Mouse (Mus musculus): ENCODE measurements around the gene Rxfp4.
"Not testable (repeated sequence)": the region's sequence is repeated elsewhere in the genome, so short reads cannot be mapped to it uniquely, and the experiment has no call there.

Rxfp4 gene

DNA sequence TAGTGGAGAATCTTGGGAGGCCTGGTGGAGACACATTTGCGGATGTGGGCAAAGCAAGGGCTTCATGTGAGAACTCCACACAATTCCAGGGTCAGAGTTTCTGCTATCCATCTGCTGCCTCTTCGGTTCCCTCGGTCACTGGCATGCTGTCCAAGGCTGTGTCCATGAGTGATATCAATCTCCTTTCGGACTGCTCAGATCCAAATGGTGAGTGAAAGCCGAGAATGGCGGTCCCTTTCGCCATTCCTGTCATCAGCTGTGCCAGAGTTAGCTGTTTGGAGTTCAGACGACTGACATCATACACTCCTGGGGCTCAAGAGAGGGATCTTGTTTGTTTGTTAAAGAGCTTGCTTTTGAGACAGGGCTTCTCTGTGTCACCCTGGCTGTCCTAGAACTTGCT lies 38.5 kb downstream of the Rxfp4 start:
- no peak for DNase-seq (ENCODE audit: low spot score in 2 of 2)

DNA sequence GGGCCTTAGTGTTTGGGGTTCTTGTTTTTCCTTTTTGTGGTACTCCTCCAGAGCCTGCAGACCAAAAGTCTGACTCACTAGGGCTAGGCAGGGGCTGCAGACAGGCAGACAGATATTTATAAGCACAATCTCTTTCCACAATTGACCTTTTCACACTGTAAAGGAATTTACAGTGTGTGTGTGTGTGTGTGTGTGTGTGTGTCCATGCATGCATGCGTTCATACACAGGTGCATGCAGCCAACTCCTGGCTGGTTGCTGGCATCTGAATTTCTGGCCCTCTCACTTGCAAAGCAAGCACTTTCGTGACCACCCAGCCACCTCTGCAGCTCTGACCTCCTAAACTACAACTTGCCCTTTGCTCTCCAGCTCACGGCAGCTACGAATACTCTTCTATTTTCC lies 43.9 kb downstream of the Rxfp4 start:
- DNase-seq (ENCODE audit: low spot score in 2 of 2): no peak

DNA sequence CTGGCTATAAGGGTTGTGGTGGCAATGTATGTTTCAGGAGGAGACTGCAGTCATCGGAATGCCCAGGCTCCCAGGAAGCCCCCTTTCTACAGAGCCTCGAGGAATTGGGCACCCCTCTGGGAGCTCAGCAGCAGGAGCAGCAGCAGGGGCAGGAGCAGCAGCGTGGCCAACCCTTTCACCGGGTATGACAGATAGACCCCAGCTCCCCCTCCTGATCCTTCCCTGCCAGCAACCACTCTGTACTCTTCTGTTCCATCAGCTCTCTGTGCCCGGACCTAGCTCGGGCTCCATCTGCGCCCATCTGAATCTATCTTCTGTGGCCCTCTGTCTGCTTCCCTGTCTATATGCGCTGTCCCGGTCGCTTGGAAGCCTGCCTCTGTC lies 45.2 kb downstream of the Rxfp4 start:
- DNase-seq (ENCODE audit: low spot score in 2 of 2): no peak

DNA sequence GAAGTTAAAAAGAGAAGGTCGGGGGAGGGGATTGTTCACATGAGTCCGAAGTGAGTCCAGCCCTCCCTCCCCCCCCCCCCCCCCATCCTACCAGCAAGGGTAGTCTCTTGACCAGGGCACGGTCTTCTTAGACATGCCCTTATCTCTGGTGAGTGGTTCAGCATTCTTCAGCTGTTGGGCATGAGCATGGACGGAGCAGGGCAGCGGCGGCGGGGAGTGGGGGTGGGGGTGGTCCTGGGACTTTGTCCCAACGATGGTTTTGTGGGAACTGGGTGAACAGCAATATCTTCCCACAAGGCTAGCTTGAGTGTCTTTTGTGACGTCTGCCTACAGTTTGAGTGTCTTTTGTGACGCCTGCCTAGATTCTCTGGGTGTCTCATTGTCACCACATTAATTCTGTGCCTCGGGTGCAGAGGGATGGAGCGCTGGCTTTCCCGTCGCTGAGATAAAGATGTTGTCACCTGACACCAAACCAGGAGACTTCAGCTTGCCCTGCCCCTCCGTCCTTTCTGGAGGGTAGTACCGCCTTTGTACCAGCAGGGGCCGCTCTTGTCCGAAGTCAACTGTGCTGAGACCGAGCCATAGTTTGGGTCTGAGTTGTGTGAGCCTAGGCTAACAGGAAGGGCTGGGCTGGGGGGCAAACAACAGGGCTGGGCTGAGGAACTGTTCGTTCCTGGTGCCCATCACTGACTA lies 45.7 kb downstream of the Rxfp4 start:
- peak; percentile 73 to 84 for DNase-seq (ENCODE audit: low spot score in 2 of 2)

DNA sequence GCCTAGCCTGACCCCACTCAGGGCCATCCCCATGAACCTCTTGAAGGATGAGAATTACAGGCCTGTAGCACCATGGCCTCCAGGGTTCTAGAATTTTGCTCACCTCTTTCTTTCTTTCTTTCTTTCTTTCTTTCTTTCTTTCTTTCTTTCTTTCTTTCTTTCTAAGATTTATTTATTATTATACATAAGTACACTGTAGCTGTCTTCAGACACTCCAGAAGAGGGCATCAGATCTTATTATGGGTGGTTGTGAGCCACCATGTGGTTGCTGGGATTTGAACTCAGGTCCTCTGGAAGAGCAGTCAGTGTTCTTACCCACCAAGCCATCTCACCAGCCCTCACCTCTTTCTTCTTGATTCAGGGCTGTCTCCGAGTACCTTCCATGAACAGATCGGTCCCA lies 47.3 kb downstream of the Rxfp4 start, which contains the start of gene Arhgef2:
Gene Arhgef2, plus strand, starts transcription at position 301 of the 400 bp plus-strand sequence.
- DNase-seq (ENCODE audit: low spot score in 2 of 2): not testable (repeated sequence)

DNA sequence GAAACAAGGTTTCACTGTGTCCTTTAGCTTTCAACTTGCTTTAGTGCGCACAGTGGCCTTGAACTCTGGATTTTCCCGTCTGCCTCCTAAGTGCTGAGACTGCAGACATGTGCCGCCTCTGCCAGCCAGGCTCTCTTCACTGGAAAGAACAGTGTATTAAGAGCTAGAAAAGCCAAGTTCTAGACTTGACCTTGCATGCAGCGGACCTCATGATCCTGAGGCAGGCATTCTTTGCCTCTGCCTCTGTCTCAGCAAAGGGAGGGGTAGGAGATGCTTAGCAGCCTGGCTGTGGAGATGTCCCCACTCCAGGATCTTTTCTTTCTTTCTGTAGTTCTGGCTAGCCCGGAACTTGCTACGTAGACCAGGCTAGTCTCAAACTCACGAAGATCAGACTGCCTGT lies 48.1 kb downstream of the Rxfp4 start:
- DNase-seq (ENCODE audit: low spot score in 2 of 2): no peak

DNA sequence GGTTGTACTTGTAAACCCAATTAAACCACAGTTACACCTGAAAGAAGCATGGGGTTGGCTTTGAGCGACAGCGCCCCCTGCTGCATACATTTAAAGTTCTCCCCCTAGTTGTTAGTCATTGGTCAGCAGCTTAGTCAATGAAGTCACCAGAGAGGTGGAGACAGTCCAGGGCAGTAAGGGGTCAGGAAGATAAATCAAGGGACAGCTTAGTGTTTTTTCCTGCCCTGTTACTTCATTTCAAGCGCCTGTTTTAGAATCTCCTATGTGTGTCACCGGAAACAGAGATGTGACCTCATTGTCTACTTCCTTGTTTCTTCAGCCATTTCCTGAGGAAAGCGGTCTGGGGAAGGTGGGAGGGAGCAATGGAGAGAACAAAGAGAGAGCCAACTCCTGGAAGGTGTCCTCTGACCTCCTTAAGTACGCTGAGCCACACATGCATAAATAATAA lies 49.2 kb downstream of the Rxfp4 start:
- DNase-seq (ENCODE audit: low spot score in 2 of 2): no peak

DNA sequence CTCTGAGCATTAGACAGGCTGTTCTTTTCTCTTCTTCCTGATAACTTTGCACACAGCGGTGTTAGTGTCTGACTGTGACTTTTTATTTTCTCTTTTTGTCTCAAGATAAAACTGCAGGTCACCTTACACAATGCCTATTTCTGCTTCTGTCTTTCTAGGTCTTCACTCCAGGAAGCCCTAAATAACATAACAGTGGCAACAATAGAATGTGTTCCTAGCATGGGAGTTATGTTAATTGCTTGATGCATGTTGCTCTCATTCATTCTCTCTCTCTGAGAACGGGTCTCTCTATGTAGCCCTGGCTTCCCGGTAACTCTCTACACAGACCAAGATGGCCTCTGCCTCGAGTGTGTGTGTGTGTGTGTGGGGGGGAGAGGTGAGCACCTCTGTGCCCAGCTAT lies 50.5 kb downstream of the Rxfp4 start:
- DNase-seq (ENCODE audit: low spot score in 2 of 2): no peak
